ENCODE assay signal across 19 mouse cellular contexts in genomic region chr7:100915204-100915603, GRCm38 (mm10). TPM values are rescaled to one million over a fixed set of nuclear protein-coding genes. Genes with fewer than 3 reads are reported as not detected.
DNase-seq lines count a peak whose midpoint lies in the region; ATAC-seq lines count a peak whose summit lies in the region.
"Had no signal": no experiment of that assay in that cellular context is flagged by ENCODE, and none has a peak within 500 bp of the region (broad histone marks: within the 10 kb centered on the region; RNA-seq: fewer than 3 reads in every experiment).

No protein-coding gene starts in this region.

- H3K9me3 ChIP-seq in heart, embryonic 14.5 days (ENCODE audit: control insufficient read depth, low read length): no peaks in the 10 kb centered on the region
- H3K9me3 ChIP-seq in neural tube, embryonic 14.5 days (ENCODE audit: control insufficient read depth, low read length): no peaks in the 10 kb centered on the region
- H3K9me3 ChIP-seq: liver, embryonic 13.5 days had no signal

- H3K36me3 ChIP-seq in heart, embryonic 14.5 days (ENCODE audit: control insufficient read depth, insufficient read depth, low read length): peaks cover 14% of the 10 kb centered on the region
- H3K36me3 ChIP-seq in neural tube, embryonic 14.5 days (ENCODE audit: control insufficient read depth, insufficient read depth, low read length): no peaks in the 10 kb centered on the region
- H3K36me3 ChIP-seq: liver, embryonic 13.5 days had no signal

- peaks cover 59 to 79% of the 10 kb centered on the region in 2 experiments for H3K4me1 ChIP-seq in heart, embryonic 14.5 days (ENCODE audit: control insufficient read depth in 2 of 2, insufficient read depth in 2 of 2, low read length in 2 of 2)
- peaks cover 14% of the 10 kb centered on the region; the same call in 1 of the 2 replicates for H3K4me1 ChIP-seq in neural tube, embryonic 14.5 days (ENCODE audit: control insufficient read depth, insufficient read depth, low read length)

- 69% methylated on average over 5 of the region's 5 CpGs for WGBS in heart, embryonic 14.5 days
- 81% methylated on average over 5 of the region's 5 CpGs for WGBS in neural tube, embryonic 14.5 days

- peak; percentile 2 for DNase-seq in adrenal gland, postnatal 14 days
- DNase-seq in adrenal gland, postnatal 10 days: no peak
- DNase-seq in heart, adult 11 months: no peak
- no peak for DNase-seq in neural tube, embryonic 10.5 days (ENCODE audit: extremely low spot score, low spot score)
- DNase-seq in kidney, postnatal 10 days: no peak
- no peak for DNase-seq in frontal cortex, postnatal 25 days (ENCODE audit: low spot score in 2 of 2)
- DNase-seq: cerebellum, adult 2 months; gastrocnemius, postnatal 10 days; heart, postnatal 4 days; kidney, adult 9 months; liver, embryonic 13.5 days; lung, postnatal 10 days; right cerebral cortex, postnatal 4 days had no signal

- H3K27me3 ChIP-seq in heart, embryonic 14.5 days (ENCODE audit: control insufficient read depth, insufficient read depth, low read length): no peaks in the 10 kb centered on the region
- no peaks in the 10 kb centered on the region for H3K27me3 ChIP-seq in neural tube, embryonic 14.5 days (ENCODE audit: control insufficient read depth, insufficient read depth, low read length)
- H3K27me3 ChIP-seq: CH12.LX; liver, embryonic 13.5 days had no signal

- H3K4me2 ChIP-seq in heart, embryonic 14.5 days (ENCODE audit: low read length): no peak overlapping the region
- H3K4me2 ChIP-seq in neural tube, embryonic 14.5 days (ENCODE audit: low read depth, low read length): no peak overlapping the region
- H3K4me2 ChIP-seq: liver, embryonic 13.5 days; midbrain, embryonic 11.5 days had no signal

- H3K4me3 ChIP-seq in heart, embryonic 14.5 days (ENCODE audit: control insufficient read depth in 1 of 2, insufficient read depth in 1 of 2, low read depth in 1 of 2, low read length in 2 of 2): no peak overlapping the region
- H3K4me3 ChIP-seq in neural tube, embryonic 14.5 days (ENCODE audit: low read depth, low read length): no peak overlapping the region
- H3K4me3 ChIP-seq: left cerebral cortex, adult 2 months; liver, embryonic 13.5 days had no signal

- H3K9ac ChIP-seq in heart, embryonic 14.5 days (ENCODE audit: low read length): 0 out of 2 replicates have a peak overlapping the region, but pooled peaks have one; percentile 17
- H3K9ac ChIP-seq in neural tube, embryonic 14.5 days (replicated peaks; ENCODE audit: low read depth, low read length): 0 out of 2 replicates have a peak overlapping the region, but pooled peaks have one; percentile 21
- H3K9ac ChIP-seq: liver, embryonic 13.5 days had no signal

- ATAC-seq in heart, embryonic 14.5 days (ENCODE audit: insufficient number of reproducible peaks, insufficient read depth, low FRiP score, low read depth): no peak
- ATAC-seq in neural tube, embryonic 14.5 days (ENCODE audit: low read depth): no peak
- ATAC-seq: activated CD4-positive, CD25-positive, alpha-beta regulatory T cell, adult 4 months had no signal

- no peak overlapping the region for H3K27ac ChIP-seq in heart, embryonic 14.5 days (replicated peaks in 1 of 2; ENCODE audit: control insufficient read depth in 1 of 2, insufficient read depth in 1 of 2, low read depth in 2 of 2, low read length in 2 of 2)
- no peak overlapping the region for H3K27ac ChIP-seq in neural tube, embryonic 14.5 days (ENCODE audit: low read depth, low read length)
- H3K27ac ChIP-seq: left cerebral cortex, adult 2 months; liver, embryonic 13.5 days had no signal

RNA-seq across cellular contexts. Expression of gene Arhgef17, which starts 16.7 kb away (rescaled TPM):
- total RNA-seq in adrenal gland, postnatal 14 days (2021): 43.9 and 47.2 TPM in 2 replicates
- 10 to 100 TPM; 35.2 to 43.2 TPM for total RNA-seq in adrenal gland, postnatal 10 days (2021)
- polyA plus RNA-seq in heart, embryonic 14.5 days (2014; fragmentation: Nextera tagmentation; extraction: Ambion mirVana): 7.7 and 8.9 TPM in 2 replicates
- 12.1 and 12.7 TPM in 2 replicates for polyA plus RNA-seq in neural tube, embryonic 14.5 days (2014; fragmentation: Nextera tagmentation; extraction: Ambion mirVana)

RNA-seq across cellular contexts. Expression of gene Relt, which starts 52.0 kb away (rescaled TPM):
- 3.1 and 5.8 TPM in 2 replicates for total RNA-seq in adrenal gland, postnatal 14 days (2021)
- total RNA-seq in adrenal gland, postnatal 10 days (2021): 1 to 10 TPM; 2.8 to 6.7 TPM
- polyA plus RNA-seq in heart, embryonic 14.5 days (2014; fragmentation: Nextera tagmentation; extraction: Ambion mirVana): 1.2 and 1.8 TPM in 2 replicates
- 4.1 and 4.5 TPM in 2 replicates for polyA plus RNA-seq in neural tube, embryonic 14.5 days (2014; fragmentation: Nextera tagmentation; extraction: Ambion mirVana)

RNA-seq across cellular contexts. Expression of gene P2ry6, which starts 59.2 kb away (rescaled TPM):
- total RNA-seq in adrenal gland, postnatal 14 days (2021): 2.4 and 4.8 TPM in 2 replicates
- total RNA-seq in adrenal gland, postnatal 10 days (2021): 1 to 10 TPM; 3.8 to 4.2 TPM
- polyA plus RNA-seq in heart, embryonic 14.5 days (2014; fragmentation: Nextera tagmentation; extraction: Ambion mirVana): 4.3 and 5.4 TPM in 2 replicates
- 1.6 and 4.1 TPM in 2 replicates for polyA plus RNA-seq in neural tube, embryonic 14.5 days (2014; fragmentation: Nextera tagmentation; extraction: Ambion mirVana)
